Mouse (Mus musculus) CH12.LX (cell line): Measurements from ENCODE around the gene Arl5c.

Experiments used
- CTCF ChIP-seq, 2 experiments: IDR thresholded peaks in 1 of 2; conservative IDR thresholded peaks in 1 of 2; 2 replicates each; pipeline ENCODE4 v1.5.1; 2011 to 2012; ENCODE audit warnings: low read depth in 2 of 2, low read length in 2 of 2, improper control_type of control experiment in 1 of 2, inconsistent platforms in 1 of 2, mild to moderate bottlenecking in 1 of 2, moderate library complexity in 1 of 2
- ELF1 ChIP-seq: IDR thresholded peaks from 2 replicates; pipeline ENCODE4 v1.6.1; 2014; ENCODE audit warnings: low read depth, mild to moderate bottlenecking, inconsistent platforms, low read length, improper control_type of control experiment
- EP300 ChIP-seq: IDR thresholded peaks from 2 replicates; pipeline ENCODE4 v1.6.1; 2011; ENCODE audit warnings: low read length, improper control_type of control experiment
- HCFC1 ChIP-seq: IDR thresholded peaks from 2 replicates; pipeline ENCODE4 v1.6.1; 2012; ENCODE audit warnings: low read depth, mild to moderate bottlenecking, inconsistent platforms, low read length, improper control_type of control experiment
- IRF4 ChIP-seq: IDR thresholded peaks from 2 replicates; pipeline ENCODE4 v1.6.1; 2014; ENCODE audit warnings: low read depth, mild to moderate bottlenecking, inconsistent platforms, low read length, improper control_type of control experiment
- MEF2A ChIP-seq: IDR thresholded peaks from 2 replicates; pipeline ENCODE4 v1.6.1; 2014; ENCODE audit warnings: low read depth, mild to moderate bottlenecking, inconsistent platforms, low read length, improper control_type of control experiment, borderline replicate concordance
- POLR2A ChIP-seq: IDR thresholded peaks from 2 replicates; pipeline ENCODE4 v1.6.1; 2011; ENCODE audit warnings: low read depth, mild to moderate bottlenecking, improper control_type of control experiment, low read length
- TBP ChIP-seq: conservative IDR thresholded peaks from 2 replicates; pipeline ENCODE4 v1.6.1; 2011; ENCODE audit warnings: low read depth, low read length, improper control_type of control experiment
- TCF12 ChIP-seq: IDR thresholded peaks from 2 replicates; pipeline ENCODE4 v1.6.1; 2014; ENCODE audit warnings: low read depth, mild to moderate bottlenecking, inconsistent platforms, low read length, improper control_type of control experiment
- USF1 ChIP-seq: IDR thresholded peaks from 2 replicates; pipeline ENCODE4 v1.6.1; 2014; ENCODE audit warnings: low read depth, mild to moderate bottlenecking, inconsistent platforms, low read length, improper control_type of control experiment

- no peak for TF ChIP-seq CTCF (conservative IDR thresholded peaks at IDR 0.05 in 1 of 2, IDR thresholded peaks at IDR 0.05 in 1 of 2; ENCODE audit: low read depth in 2 of 2, low read length in 2 of 2)
- no peak for TF ChIP-seq EP300
- no peak for TF ChIP-seq HCFC1
- TF ChIP-seq TCF12: peak; percentile 39; the same call in 1 of the 2 replicates
- TF ChIP-seq MEF2A: peak; percentile 10; the same call in 1 of the 2 replicates
- TF ChIP-seq IRF4: 0 out of 2 replicates have a peak, but pooled peaks have one; percentile 10
- TF ChIP-seq ELF1: no peak
- TF ChIP-seq POLR2A: no peak
- TF ChIP-seq TBP: no peak
- TF ChIP-seq USF1: no peak
Measured at GRCm38 (mm10) chr11:98001986-98002385, 6.0 kb upstream of the Arl5c start.
